Mouse (Mus musculus): ENCODE measurements around the gene Cyp24a1. TPM values are rescaled to one million over a fixed set of nuclear protein-coding genes. Genes with fewer than 3 reads are reported as not detected.

Cyp24a1 gene
- polyA plus RNA-seq, 1 experiment from 2014 or later, result not detected

Other genes starting within 250 kb of the Cyp24a1 start
- 1.9 and 2.6 TPM in 2 replicates for gene Bcas1, start 69.3 kb downstream of the Cyp24a1 start, polyA plus RNA-seq (2015; fragmentation: Nextera tagmentation; extraction: Ambion mirVana)
- gene Pfdn4, start 717 bp downstream of the Cyp24a1 start, polyA plus RNA-seq (2015; fragmentation: Nextera tagmentation; extraction: Ambion mirVana), result 69.3 and 70.6 TPM in 2 replicates
- not detected in 2 replicates for gene 4930470P17Rik, start 104.9 kb upstream of the Cyp24a1 start, polyA plus RNA-seq (2015; fragmentation: Nextera tagmentation; extraction: Ambion mirVana)
- 1.4 and 2.0 TPM in 2 replicates for gene Dok5, start 234.7 kb upstream of the Cyp24a1 start, polyA plus RNA-seq (2015; fragmentation: Nextera tagmentation; extraction: Ambion mirVana)